Mouse (Mus musculus) spleen, adult 2 months (tissue): ENCODE measurements around the gene Rhpn2.

Source experiments
- CTCF ChIP-seq: fragments of 200-500 bp; IDR thresholded peaks from 2 replicates; pipeline ENCODE4 v1.5.1; 2011; ENCODE audit warnings: mild to moderate bottlenecking, inconsistent platforms; ENCODE audit not compliant: insufficient read depth, insufficient read length, insufficient replicate concordance; ENCODE audit errors: extremely low read depth
- POLR2A ChIP-seq: fragments of 200-500 bp; IDR thresholded peaks from 2 replicates; pipeline ENCODE4 v1.6.1; 2011; ENCODE audit warnings: low read depth, low read length, inconsistent platforms

- TF ChIP-seq POLR2A (no peak), CTCF (no peak)
These were observed 46.4 kb downstream of the Rhpn2 start for GRCm38 (mm10) chr7:35380351-35380750.
